Mouse (Mus musculus) kidney, postnatal 14 days (tissue): Measurements from ENCODE around the gene Pard6a.

Experiments
- DNase-seq: peaks from one replicate; pipeline ENCODE4 v3.0.0; 2022; ENCODE audit warnings: mixed read lengths

Pard6a gene

DNA sequence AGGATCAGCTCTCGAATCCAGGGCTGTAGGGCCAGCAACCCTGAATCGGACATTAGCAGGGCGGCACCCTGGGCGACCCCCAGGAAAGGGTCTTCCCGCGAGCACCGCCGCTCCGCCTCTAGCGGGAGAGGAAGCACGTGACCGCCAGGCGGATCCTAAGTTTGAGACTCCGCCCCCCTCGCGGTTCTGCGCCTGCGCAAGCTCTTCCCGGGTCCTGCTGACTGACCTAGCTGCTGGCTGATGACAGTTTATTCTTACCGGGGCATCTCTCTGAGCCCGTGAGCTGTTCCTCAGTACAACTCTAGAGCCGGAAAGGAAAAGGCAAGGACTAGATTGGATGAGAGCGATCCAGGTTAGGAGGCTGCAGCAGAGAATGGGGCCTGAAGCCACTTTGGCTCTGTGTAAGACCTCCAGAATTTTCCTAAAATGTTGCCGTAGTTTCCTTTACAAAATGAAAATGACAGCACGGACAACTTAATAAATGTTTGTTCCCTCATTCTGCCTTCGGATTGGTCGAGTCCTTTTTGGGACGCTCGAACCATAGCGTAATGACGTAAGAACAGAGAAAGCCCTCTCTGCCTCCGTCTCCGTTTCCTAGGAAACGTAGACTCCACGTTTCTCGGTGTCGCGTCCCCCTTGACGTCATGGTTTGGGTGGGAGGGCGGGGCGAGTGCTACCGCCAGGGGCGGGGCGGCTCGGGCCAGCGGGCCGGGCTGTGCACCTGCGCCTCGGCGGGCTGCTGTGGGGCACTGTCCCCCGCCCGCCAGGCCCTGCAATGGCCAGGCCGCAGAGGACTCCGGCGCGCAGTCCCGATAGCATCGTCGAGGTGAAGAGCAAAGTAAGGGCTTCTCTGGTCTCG, at the start of gene Pard6a, which contains the start of gene Acd:
Gene Pard6a (plus strand): TSS at position 183 of the 859 bp plus-strand sequence.
Gene Acd (minus strand): TSS at position 137 of the 859 bp plus-strand sequence.
- DNase-seq = peak; percentile 97

GRCm38 (mm10) chr8:105657641-105658040, 43.3 kb upstream of the Pard6a start:
- no peak for DNase-seq

GRCm38 (mm10) chr8:105661167-105661566, 39.8 kb upstream of the Pard6a start:
- DNase-seq = peak; percentile 36

DNA sequence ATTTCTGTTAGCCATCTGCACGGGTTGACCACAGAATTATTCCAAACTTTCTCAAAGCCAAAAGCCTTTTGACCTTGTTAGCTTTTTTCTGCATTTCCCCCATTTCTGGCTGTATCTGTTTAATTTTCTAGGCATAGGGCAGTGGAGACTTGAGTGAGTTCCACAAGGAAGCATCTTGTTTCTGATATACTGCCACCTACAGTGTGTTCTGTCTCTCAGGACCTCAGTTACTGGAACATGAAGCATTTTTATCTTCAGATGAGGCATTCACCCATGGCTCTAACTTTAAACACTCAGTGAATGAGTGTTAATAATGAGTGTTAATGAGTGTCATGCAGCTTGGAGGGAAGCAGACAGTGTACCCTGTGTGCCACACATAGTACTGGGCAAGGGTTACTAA, 23.1 kb upstream of the Pard6a start:
- DNase-seq = no peak

DNA sequence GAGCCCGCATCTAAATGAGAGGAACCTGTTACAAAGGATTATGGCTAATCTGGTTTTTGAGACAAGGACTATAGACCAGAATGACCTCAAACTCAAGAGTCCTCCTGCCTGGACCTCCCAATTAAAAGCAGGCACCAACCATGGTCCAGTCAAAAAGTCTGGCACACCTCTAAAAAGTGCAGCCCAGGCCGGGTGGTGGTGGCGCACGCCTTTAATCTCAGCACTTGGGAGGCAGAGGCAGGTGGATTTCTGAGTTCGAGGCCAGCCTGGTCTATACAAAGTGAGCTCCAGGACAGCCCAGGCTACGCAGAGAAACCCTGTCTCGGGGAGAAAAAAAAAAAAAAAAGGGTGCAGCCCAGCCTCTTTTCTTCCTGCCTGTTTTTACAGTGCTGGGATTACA, 15.6 kb upstream of the Pard6a start:
- no peak for DNase-seq

- peak; percentile 61 for DNase-seq
Measured at GRCm38 (mm10) chr8:105685796-105686308, 15.1 kb upstream of the Pard6a start, which contains the start of gene Carmil2. Carmil2 (plus strand) TSS chr8:105686274.

DNA sequence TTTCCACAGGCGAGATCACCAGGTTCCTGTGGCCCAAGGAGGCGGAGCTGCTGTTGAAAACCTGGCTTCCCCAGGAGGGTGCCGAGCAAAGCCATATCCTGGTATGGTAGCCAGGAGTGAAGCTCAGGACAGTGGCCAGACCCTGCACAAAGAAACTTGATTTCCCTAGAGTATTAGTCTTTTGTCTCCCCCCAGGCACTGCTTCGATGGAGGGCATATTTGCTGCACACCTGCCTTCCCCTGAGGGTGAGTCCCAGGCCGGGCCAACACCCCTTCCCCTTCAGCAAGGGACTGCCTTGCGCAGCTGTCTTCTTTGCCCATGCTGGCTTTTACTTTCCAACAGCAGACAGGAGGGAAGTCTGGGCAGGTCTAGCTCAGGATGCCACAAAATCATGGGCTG, 14.4 kb upstream of the Pard6a start:
- no peak for DNase-seq

DNA sequence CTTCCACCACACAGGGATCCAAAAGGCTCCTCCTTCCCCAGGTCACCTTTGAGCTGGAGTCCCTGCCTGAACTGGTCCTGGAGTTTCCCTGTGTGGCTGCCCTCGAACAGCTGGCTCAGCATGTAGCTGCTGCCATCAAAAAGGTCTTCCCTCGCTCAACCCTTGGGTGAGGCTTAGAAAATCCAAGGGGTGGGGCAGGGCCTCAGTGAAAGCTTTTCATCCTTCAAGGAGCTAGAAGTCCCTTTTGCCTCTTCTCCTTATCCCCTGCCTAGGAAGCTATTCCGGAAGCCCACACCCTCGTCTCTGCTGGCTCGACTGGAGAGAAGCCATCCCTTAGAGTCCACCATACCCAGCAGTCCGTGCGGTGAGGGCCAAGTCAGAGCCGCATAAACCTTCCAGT, 13.4 kb upstream of the Pard6a start:
- no peak for DNase-seq

GRCm38 (mm10) chr8:105688242-105688752, 12.7 kb upstream of the Pard6a start:
- no peak for DNase-seq

GRCm38 (mm10) chr8:105689256-105689982, 11.5 kb upstream of the Pard6a start:
- DNase-seq = no peak

GRCm38 (mm10) chr8:105689983-105690360, 11.0 kb upstream of the Pard6a start:
- DNase-seq = no peak

GRCm38 (mm10) chr8:105690978-105691377, 10.0 kb upstream of the Pard6a start:
- DNase-seq = no peak

GRCm38 (mm10) chr8:105692449-105693182, 8.3 kb upstream of the Pard6a start:
- no peak for DNase-seq

DNA sequence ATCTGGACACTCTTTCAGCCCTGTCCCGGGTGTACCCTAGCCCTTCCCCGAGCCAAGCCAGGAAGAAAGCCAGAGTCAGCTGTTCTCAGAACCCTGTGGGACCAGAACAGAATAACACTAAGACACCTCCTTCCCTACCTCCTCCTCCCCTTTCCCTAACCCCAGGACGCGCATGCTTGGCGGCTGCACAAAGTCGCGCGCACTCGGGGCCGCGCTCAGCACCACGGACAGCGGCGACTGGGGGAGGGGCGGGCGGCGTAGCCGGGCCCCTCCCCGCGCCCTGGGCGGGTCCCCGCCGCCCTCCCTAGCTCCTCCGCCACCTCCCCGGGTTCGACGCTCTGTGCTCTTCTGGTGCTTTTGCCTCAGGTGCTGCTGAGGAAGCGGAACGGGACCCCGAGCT, 7.3 kb upstream of the Pard6a start:
- peak; percentile 84 for DNase-seq

DNA sequence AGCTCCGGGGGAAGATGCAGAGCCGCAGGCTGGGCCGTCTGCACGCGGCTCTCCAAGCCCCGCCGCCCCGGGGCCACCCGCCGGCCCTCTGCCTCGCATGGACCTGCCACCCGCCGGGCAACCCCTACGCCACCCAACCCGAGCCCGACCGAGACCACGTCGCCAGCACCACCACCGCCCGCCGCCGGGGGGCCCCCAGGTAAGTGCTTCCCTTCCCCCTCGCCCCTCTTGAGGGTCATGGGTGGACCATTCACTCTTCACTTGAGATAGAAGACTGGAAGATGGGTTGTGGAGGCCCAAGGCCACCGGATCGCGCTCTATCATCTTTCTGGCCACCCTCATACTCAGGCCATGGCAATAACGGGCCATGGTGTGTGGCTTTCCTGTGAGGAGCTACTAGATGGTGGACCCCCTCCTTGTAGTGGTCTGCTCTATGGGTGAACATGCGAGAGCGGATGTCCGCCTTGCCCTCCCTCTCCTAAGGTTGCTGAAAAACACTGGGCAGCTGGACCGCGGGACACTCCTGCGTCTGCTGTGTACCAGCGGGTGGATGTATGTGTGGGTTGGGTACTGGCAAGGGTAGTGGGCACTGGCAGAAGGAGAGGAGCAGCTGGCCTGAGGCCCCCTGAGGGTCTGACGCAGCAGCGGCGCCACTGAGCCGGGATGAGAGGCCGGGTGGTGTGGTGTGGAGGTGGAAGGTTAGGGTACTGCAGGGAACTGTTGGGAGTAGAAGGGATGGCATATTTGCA, 6.7 kb upstream of the Pard6a start:
- no peak for DNase-seq

DNA sequence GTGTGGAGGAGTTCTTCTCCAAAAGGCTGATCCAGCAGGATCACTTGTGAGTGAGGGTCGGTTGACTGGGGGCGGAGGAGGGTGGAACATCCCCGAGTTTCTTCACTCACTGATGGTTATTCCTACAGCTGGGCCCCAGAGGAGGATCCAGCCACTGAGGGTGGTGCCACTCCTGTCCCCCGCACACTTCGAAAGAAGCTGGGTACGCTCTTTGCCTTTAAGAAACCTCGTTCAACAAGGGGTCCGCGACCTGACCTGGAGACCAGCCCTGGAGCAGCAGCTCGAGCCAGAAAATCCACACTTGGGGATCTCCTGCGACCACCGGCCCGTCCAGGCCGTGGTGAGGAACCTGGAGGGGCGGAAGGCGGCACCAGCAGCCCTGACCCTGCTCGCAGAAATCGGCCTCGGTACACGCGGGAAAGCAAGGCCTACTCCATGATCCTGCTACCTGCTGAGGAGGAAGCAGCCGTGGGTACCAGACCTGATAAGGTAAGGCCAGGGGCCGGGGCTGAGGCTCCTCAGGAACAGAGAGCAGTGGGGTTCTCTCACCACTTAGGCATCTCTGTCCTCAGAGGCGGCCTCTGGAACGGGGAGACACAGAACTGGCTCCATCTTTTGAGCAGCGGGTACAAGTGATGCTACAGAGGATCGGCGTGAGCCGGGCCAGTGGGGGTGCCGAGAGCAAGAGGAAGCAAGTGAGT, 5.7 kb upstream of the Pard6a start:
- no peak for DNase-seq

- DNase-seq = no peak
Measured at GRCm38 (mm10) chr8:105697196-105697780, 3.7 kb upstream of the Pard6a start.

GRCm38 (mm10) chr8:105698734-105699133, 2.2 kb upstream of the Pard6a start:
- no peak for DNase-seq

GRCm38 (mm10) chr8:105699488-105700215, 1.3 kb upstream of the Pard6a start:
- DNase-seq = no peak

- peak; percentile 70 for DNase-seq
Measured at GRCm38 (mm10) chr8:105700566-105700965, 382 bp upstream of the Pard6a start.
